Mouse (Mus musculus) erythroblast, embryonic 14.5 days (primary cell): ENCODE measurements around the gene Zfp663. TPM values are rescaled to one million over a fixed set of nuclear protein-coding genes. Genes with fewer than 3 reads are reported as not detected.

Experiments used
- H3K27me3 ChIP-seq: 2 replicates; pipeline ENCODE4 v1.6.1; 2012; ENCODE audit warnings: inconsistent platforms; ENCODE audit not compliant: control insufficient read depth
- H3K36me3 ChIP-seq: 2 replicates; pipeline ENCODE4 v1.6.1; 2012; ENCODE audit warnings: mild to moderate bottlenecking, inconsistent platforms; ENCODE audit not compliant: control insufficient read depth
- H3K4me1 ChIP-seq: 2 replicates; pipeline ENCODE4 v1.6.1; 2012; ENCODE audit warnings: inconsistent platforms; ENCODE audit not compliant: control insufficient read depth
- H3K4me3 ChIP-seq: replicated peaks from 2 replicates; pipeline ENCODE3; 2012; ENCODE audit warnings: moderate library complexity, mild to moderate bottlenecking, inconsistent platforms
- H3K9me3 ChIP-seq: 2 replicates; pipeline ENCODE4 v1.6.1; 2012; ENCODE audit warnings: low read length, inconsistent platforms, mixed read lengths; ENCODE audit not compliant: control insufficient read depth
- GATA1 ChIP-seq: IDR thresholded peaks from 2 replicates; pipeline ENCODE4 v1.6.1; 2012; ENCODE audit warnings: low read length, inconsistent platforms, mixed read lengths
- TAL1 ChIP-seq: IDR thresholded peaks from 3 replicates; pipeline ENCODE4 v1.6.1; 2012; ENCODE audit warnings: low read length, inconsistent platforms, mixed read lengths
- polyA plus RNA-seq: library from polyadenylated mRNA; stranded (reverse); fragments of >175 nt; gene quantifications from 2 replicates; pipeline ENCODE4 v1.2.3, GENCODE M21; 2012

The Zfp663 gene
- not detected in 2 replicates for polyA plus RNA-seq

DNA sequence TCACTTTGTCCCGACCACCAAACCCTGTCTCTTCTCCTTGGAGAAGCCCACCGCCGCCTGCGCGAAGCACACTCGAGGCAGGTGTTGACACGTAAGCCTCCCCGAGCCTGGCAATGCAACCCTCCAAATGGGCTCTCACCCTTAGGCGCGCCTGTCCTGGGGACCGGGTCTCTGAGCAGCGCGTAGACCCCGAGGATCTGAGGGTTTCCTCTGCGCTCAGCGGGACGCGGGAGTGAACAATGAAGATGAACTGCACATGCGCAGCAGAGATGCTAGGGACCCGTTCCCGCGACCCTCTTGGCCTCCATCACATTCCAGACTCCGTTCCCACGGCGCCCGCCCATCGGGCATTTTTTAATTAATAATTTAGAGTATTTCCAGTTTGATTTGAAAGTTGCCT is at the start of gene Zfp663:
Zfp663 (minus strand) TSS at position 234 of the 400 bp plus-strand sequence.
- Histone ChIP-seq H3K27me3 (peaks cover 13% of the 10 kb centered on the region), H3K36me3 (no peaks in the 10 kb centered on the region), H3K9me3 (no peaks in the 10 kb centered on the region), H3K4me1 (peaks cover 3% of the 10 kb centered on the region), H3K4me3 (no peak within 1 kb of the TSS)
- TF ChIP-seq TAL1 (no peak), GATA1 (no peak)

DNA sequence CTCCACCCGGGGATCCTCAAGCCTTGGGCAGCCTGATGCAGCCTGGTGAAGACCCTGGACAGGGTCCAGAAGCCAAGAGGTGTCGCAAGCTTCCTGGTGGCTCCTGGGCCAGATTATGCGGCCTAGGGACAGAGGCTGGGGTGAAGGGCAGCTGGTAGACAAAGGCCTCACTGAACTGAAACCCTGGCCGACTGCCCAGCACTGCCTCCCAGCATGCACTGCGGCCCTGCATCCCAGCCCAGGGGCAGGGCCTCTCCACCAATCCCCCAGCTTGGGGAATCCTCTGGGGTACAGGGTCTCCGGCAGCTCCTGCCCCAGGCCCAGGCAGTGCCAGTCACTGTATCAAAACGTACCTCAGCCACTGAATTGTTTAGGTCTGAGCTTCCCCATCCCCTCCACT is 48.8 kb upstream of the Zfp663 start:
- H3K27me3 ChIP-seq = no peaks in the 10 kb centered on the region

GRCm38 (mm10) chr2:165415795-165416194 is 47.3 kb upstream of the Zfp663 start:
- TF ChIP-seq GATA1 (no peak), TAL1 (no peak)
- H3K4me1 ChIP-seq = peaks cover 15% of the 10 kb centered on the region
- no peak overlapping the region for H3K4me3 ChIP-seq
- no peaks in the 10 kb centered on the region for H3K27me3 ChIP-seq
- no peaks in the 10 kb centered on the region for H3K9me3 ChIP-seq
- H3K36me3 ChIP-seq = no peaks in the 10 kb centered on the region

More for the DNA sequence above, 48.8 kb upstream of the Zfp663 start:
- peaks cover 15% of the 10 kb centered on the region for H3K4me1 ChIP-seq
- H3K36me3 ChIP-seq = no peaks in the 10 kb centered on the region; the same call in 1 of the 2 replicates
- no peaks in the 10 kb centered on the region for H3K9me3 ChIP-seq
- TF ChIP-seq GATA1 (no peak), TAL1 (no peak)
- no peak overlapping the region for H3K4me3 ChIP-seq

DNA sequence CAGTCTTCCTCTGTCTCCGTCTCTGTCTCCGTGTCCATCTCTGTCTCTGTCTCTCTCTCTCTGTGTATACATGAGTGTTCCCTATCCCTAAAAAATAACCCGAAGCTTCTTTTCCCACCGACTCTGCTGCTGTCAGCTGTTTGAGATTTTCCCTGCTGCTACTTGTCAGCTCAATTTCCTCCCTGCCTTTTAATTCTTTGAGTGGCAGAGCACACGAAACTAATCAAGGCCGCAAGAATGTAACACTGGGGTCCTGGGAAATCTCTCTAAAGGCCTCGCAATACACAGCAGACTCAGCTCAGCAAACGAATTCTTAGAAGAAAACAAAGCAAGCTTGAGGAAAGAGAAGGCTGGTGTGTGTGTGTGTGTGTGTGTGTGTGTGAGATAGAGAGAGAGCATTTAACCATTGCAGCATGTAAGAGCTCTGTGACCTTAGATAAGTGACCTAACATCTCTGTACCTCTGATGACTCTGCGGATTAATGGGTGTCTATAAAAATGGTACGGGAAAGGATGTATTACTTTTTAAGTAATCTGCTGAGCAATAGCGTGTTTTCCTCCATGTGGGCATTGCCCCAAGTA is 46.7 kb upstream of the Zfp663 start:
- Histone ChIP-seq H3K4me1 (peaks cover 15% of the 10 kb centered on the region), H3K4me3 (no peak overlapping the region), H3K36me3 (no peaks in the 10 kb centered on the region), H3K27me3 (no peaks in the 10 kb centered on the region), H3K9me3 (no peaks in the 10 kb centered on the region)
- TF ChIP-seq TAL1 = no peak
- TF ChIP-seq GATA1 = no peak

GRCm38 (mm10) chr2:165414321-165414720 is 45.8 kb upstream of the Zfp663 start:
- TF ChIP-seq TAL1 (no peak), GATA1 (no peak)
- H3K27me3 ChIP-seq = no peaks in the 10 kb centered on the region

DNA sequence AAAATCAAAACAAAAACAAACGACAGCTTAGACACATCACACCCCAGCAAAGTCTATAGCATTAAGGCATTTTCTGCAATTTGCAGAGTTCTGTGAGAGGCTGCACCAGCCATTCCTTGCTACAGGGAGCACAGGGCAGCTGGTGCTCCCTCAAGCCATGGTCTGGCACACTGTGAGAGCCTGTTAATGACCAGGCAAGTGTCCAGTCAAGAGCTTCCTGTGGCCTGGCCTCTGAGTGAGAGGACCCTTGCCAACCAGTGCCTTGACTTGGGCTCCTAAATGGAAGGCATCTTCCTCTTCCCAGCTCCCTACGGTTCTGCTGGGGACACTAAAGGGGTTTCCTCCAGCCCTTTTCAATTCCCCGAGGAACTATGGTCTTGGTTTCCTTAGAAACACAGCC is 45.4 kb upstream of the Zfp663 start:
- Histone ChIP-seq H3K36me3 (no peaks in the 10 kb centered on the region), H3K4me1 (peaks cover 15% of the 10 kb centered on the region), H3K9me3 (no peaks in the 10 kb centered on the region), H3K27me3 (no peaks in the 10 kb centered on the region), H3K4me3 (no peak overlapping the region)
- TF ChIP-seq GATA1 (no peak), TAL1 (no peak)

More at GRCm38 (mm10) chr2:165414321-165414720, 45.8 kb upstream of the Zfp663 start:
- H3K4me3 ChIP-seq = no peak overlapping the region
- H3K4me1 ChIP-seq = peaks cover 15% of the 10 kb centered on the region
- H3K9me3 ChIP-seq = no peaks in the 10 kb centered on the region
- no peaks in the 10 kb centered on the region for H3K36me3 ChIP-seq

DNA sequence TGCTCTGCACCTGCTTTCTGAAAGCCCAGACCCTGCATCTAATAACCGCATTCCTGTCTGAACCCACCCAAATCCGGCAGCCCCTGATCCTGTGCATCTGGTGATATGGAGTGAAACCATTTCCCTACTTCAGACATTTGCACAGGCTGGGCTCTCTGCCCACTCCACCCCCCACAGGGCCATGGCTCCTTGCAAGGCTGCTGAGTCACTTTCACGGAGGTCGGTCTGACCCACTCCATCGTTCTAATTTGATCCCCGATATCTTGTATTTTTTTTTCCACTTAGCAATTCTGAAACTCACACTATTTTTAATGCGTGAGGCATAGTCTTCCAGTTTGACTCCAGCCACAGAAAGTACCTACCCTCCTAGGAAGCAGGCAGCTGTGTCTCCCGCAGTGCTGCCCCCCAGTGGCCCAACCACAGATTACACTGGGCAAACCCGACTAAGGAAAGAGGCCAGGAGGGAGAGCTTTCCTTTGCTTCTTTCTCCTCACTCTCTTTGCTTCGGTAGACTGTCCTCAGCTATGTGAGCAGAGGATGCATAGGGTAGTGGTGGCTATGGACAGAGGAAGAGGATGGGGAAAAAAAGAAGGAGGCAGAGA is 39.3 kb upstream of the Zfp663 start:
- H3K4me1 ChIP-seq = no peaks in the 10 kb centered on the region; the same call in 1 of the 2 replicates
- TF ChIP-seq GATA1 = no peak
- TF ChIP-seq TAL1 = no peak
- H3K9me3 ChIP-seq = no peaks in the 10 kb centered on the region
- no peaks in the 10 kb centered on the region for H3K36me3 ChIP-seq
- H3K4me3 ChIP-seq = no peak overlapping the region
- no peaks in the 10 kb centered on the region for H3K27me3 ChIP-seq

DNA sequence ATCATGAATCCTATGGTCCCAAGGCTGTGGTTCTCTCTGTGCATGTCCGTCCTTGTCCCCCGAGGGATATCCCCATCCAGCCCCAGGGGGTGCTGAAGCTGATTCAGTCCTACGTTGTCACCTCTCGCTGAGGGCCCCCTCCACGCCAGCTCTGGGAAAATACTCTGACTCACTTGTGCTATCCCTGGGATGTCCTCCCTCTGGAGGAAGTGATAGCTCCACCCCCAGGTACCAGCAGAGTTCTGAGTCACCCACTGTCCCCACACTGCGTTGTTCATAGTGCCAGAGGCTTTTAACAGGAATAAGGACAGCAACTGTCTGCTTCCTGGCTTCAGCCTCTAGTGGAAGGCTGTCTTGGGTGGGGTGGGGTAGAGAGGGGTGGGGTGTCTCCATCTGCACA is 36.8 kb upstream of the Zfp663 start:
- no peaks in the 10 kb centered on the region for H3K9me3 ChIP-seq
- TF ChIP-seq TAL1 (no peak), GATA1 (no peak)
- no peaks in the 10 kb centered on the region; the same call in 1 of the 2 replicates for H3K4me1 ChIP-seq
- no peaks in the 10 kb centered on the region for H3K36me3 ChIP-seq
- no peak overlapping the region for H3K4me3 ChIP-seq
- H3K27me3 ChIP-seq = no peaks in the 10 kb centered on the region

- TF ChIP-seq GATA1 = no peak
- TF ChIP-seq TAL1 = no peak
- Histone ChIP-seq H3K27me3 (no peaks in the 10 kb centered on the region), H3K4me1 (no peaks in the 10 kb centered on the region; the same call in 1 of the 2 replicates), H3K4me3 (no peak overlapping the region), H3K9me3 (no peaks in the 10 kb centered on the region), H3K36me3 (no peaks in the 10 kb centered on the region)
Measured at GRCm38 (mm10) chr2:165404951-165405350, 36.4 kb upstream of the Zfp663 start.
